Mouse (Mus musculus): ENCODE measurements around the gene Zfp871. TPM values are rescaled to one million over a fixed set of nuclear protein-coding genes. Genes with fewer than 3 reads are reported as not detected.

The Zfp871 gene
- polyA plus RNA-seq, 1 experiment from 2014 or later = 10.1 TPM

GRCm38 (mm10) chr17:32787436-32788093 is 522 bp downstream of the Zfp871 start:
- Histone ChIP-seq H3K4me1 (replicated peaks) (peaks cover 22% of the 10 kb centered on the region), H3K27me3 (no peaks in the 10 kb centered on the region), H3K9me3 (replicated peaks) (no peaks in the 10 kb centered on the region), H3K4me3 (replicated peaks) (peak overlapping the region; percentile 89), H3K36me3 (peaks cover 36% of the 10 kb centered on the region), H3K27ac (peak overlapping the region; percentile 93), H3K9ac (peak overlapping the region; percentile 91), H3K4me2 (peak overlapping the region; percentile 75)
- DNase-seq (peak; percentile 68), ATAC-seq (ENCODE audit: low read depth) (peak; percentile 92)
- under 1% methylated on average over 31 of the region's 31 CpGs for WGBS (ENCODE audit: insufficient replicate concordance)

DNA sequence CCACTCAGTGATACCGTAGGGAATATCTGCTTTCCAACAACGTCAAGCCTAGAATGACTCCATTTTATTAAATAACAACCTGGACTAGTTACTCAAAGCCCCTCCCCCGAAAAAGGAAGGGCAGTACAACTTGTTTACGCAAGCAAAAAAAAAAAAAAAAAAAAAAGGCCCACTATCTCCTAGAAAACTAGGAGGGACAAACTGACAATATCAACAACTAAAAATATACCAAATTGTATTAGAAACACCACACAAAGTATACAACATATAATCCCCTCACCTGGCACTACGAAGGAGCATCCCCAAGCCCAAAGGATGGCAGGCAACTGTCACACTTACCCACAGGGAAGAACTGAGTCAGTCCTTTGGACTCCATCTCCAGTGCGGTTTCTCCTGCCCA is 1.1 kb downstream of the Zfp871 start:
- WGBS (ENCODE audit: insufficient replicate concordance) = 45% methylated on average over 6 of the region's 6 CpGs
- Histone ChIP-seq H3K4me1 (replicated peaks) (peaks cover 22% of the 10 kb centered on the region), H3K27me3 (no peaks in the 10 kb centered on the region), H3K4me2 (peak overlapping the region; percentile 75), H3K9me3 (replicated peaks) (no peaks in the 10 kb centered on the region), H3K9ac (peak overlapping the region; percentile 91), H3K36me3 (peaks cover 36% of the 10 kb centered on the region), H3K27ac (peak overlapping the region; percentile 93), H3K4me3 (replicated peaks) (peak overlapping the region; percentile 89)
- no peak for DNase-seq
- no peak for ATAC-seq (ENCODE audit: low read depth)

DNA sequence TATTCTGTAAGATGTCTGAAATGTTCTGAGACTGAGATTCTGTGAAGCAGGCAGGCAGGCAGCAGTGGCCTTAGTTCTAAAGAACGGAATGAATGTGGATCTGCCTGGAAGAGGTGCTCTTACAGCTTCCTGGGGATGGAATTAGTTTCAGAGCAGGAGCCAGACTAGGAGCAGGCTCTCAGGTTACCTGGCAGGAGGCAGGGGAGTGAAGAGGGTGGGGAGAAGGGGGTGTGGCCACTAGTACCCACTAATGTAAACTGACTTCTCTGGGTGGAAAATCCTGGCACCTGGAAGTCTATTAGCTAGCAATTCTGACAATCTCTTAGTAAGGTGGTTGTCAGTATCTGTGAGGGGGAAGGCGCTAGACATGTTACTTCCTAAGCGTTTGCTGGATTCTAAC is 2.4 kb downstream of the Zfp871 start:
- WGBS (ENCODE audit: insufficient replicate concordance) = 92% methylated on average over 3 of the region's 3 CpGs
- no peak for ATAC-seq (ENCODE audit: low read depth)
- H3K27me3 ChIP-seq = no peaks in the 10 kb centered on the region
- peak overlapping the region; percentile 18; the same call in 1 of the 2 replicates for H3K4me2 ChIP-seq
- no peak overlapping the region for H3K27ac ChIP-seq
- no peak overlapping the region for H3K9ac ChIP-seq
- peaks cover 38% of the 10 kb centered on the region for H3K36me3 ChIP-seq
- H3K9me3 ChIP-seq (replicated peaks) = no peaks in the 10 kb centered on the region
- H3K4me1 ChIP-seq (replicated peaks) = peaks cover 22% of the 10 kb centered on the region
- no peak overlapping the region for H3K4me3 ChIP-seq (replicated peaks)
- no peak for DNase-seq

GRCm38 (mm10) chr17:32777564-32777963 is 10.5 kb downstream of the Zfp871 start:
- no peaks in the 10 kb centered on the region for H3K27me3 ChIP-seq
- H3K9me3 ChIP-seq (replicated peaks) = no peaks in the 10 kb centered on the region
- 93% methylated on average over 3 of the region's 3 CpGs for WGBS (ENCODE audit: insufficient replicate concordance)
- peaks cover 76% of the 10 kb centered on the region for H3K36me3 ChIP-seq
- no peak overlapping the region for H3K9ac ChIP-seq
- ATAC-seq (ENCODE audit: low read depth) (no peak), DNase-seq (no peak)
- no peak overlapping the region for H3K4me3 ChIP-seq (replicated peaks)
- H3K4me1 ChIP-seq (replicated peaks) = peaks cover 7% of the 10 kb centered on the region; the same call in 1 of the 2 replicates
- no peak overlapping the region for H3K27ac ChIP-seq
- H3K4me2 ChIP-seq = no peak overlapping the region

DNA sequence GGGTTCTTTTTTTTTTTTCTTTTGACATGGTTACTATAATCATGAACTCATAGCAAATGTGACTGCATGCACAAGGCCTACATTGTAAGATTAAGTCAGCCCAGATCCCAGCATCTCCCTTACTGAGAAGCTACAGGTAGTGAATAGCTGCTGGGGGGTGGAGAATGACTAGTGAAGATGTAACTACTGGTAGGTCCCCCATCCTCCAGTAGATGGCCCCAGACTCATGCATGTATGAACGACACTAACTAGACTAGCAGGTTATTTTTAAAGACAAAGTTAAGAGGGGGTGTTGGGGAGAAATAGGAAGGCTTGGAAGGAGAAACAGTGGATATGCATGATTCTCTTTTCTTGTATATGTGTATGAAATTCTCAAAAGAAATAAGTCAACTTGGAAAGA is 16.9 kb downstream of the Zfp871 start:
- Histone ChIP-seq H3K4me1 (replicated peaks) (no peaks in the 10 kb centered on the region), H3K9ac (no peak overlapping the region), H3K9me3 (replicated peaks) (no peaks in the 10 kb centered on the region), H3K4me2 (no peak overlapping the region), H3K27ac (no peak overlapping the region), H3K27me3 (no peaks in the 10 kb centered on the region), H3K36me3 (peaks cover 93% of the 10 kb centered on the region), H3K4me3 (replicated peaks) (no peak overlapping the region)
- ATAC-seq (ENCODE audit: low read depth) (no peak), DNase-seq (no peak)
- 76% methylated on average over 1 of the region's 1 CpGs for WGBS (ENCODE audit: insufficient replicate concordance)

GRCm38 (mm10) chr17:32766422-32766821 is 21.7 kb downstream of the Zfp871 start:
- ATAC-seq (ENCODE audit: low read depth) = no peak
- no peak for DNase-seq
- no peak overlapping the region for H3K4me3 ChIP-seq (replicated peaks)
- H3K27ac ChIP-seq = no peak overlapping the region
- H3K4me1 ChIP-seq (replicated peaks) = no peaks in the 10 kb centered on the region
- no peak overlapping the region for H3K9ac ChIP-seq
- WGBS (ENCODE audit: insufficient replicate concordance) = 94% methylated on average over 2 of the region's 2 CpGs
- peaks cover 74% of the 10 kb centered on the region for H3K36me3 ChIP-seq
- H3K27me3 ChIP-seq = no peaks in the 10 kb centered on the region
- H3K9me3 ChIP-seq (replicated peaks) = no peaks in the 10 kb centered on the region
- no peak overlapping the region for H3K4me2 ChIP-seq

DNA sequence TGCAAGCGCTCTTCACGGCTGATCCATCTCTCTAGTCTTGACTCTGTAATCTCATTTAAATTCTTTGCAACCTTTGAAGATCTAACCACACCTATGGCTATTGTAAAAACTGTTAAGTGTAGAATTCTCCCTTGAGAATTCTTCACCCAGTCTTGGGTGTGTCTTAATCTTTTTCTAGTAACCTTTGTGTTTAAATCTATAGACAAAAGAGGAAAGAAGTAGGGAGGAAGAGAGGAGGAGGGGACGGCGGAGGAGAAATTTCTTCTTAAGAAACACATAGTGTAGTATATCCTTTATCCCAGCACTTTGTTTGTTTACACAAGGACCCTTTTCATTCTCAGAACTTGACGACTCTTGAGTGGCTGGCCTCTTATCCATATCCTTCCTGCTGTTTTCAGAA is 30.8 kb downstream of the Zfp871 start:
- no peak overlapping the region for H3K27ac ChIP-seq
- no peak for DNase-seq
- no peak for ATAC-seq (ENCODE audit: low read depth)
- no peaks in the 10 kb centered on the region for H3K9me3 ChIP-seq (replicated peaks)
- 0 out of 2 replicates have a peak, but pooled peaks cover 4% of the 10 kb centered on the region for H3K4me1 ChIP-seq (replicated peaks)
- no peak overlapping the region for H3K9ac ChIP-seq
- 49% methylated on average over 5 of the region's 5 CpGs for WGBS (ENCODE audit: insufficient replicate concordance)
- no peaks in the 10 kb centered on the region for H3K36me3 ChIP-seq
- no peaks in the 10 kb centered on the region for H3K27me3 ChIP-seq
- H3K4me2 ChIP-seq = no peak overlapping the region
- H3K4me3 ChIP-seq (replicated peaks) = no peak overlapping the region

DNA sequence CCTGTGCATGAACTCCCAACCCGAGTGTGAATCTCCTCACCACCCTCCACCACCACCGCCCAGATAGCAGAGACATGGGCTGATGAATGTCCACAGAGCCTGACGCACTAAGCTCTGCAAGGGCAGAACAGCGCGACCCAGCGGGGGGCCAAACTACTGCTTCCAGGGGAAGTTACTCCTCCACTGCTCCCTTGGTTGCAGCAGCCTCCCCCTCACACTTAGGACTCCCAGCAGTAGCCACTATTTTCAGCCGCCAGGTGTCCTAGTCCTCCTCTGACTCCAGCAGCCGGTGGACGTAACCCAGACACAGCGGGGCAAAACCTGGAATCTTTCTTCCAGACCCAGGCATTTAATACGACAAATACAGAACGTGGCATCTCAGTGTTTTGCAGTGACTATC is 34.5 kb downstream of the Zfp871 start:
- H3K27ac ChIP-seq = no peak overlapping the region
- ATAC-seq (ENCODE audit: low read depth) (no peak), DNase-seq (no peak)
- H3K9ac ChIP-seq = no peak overlapping the region
- H3K4me1 ChIP-seq (replicated peaks) = 0 out of 2 replicates have a peak, but pooled peaks cover 4% of the 10 kb centered on the region
- 21% methylated on average over 12 of the region's 12 CpGs for WGBS (ENCODE audit: insufficient replicate concordance)
- no peaks in the 10 kb centered on the region for H3K27me3 ChIP-seq
- H3K4me3 ChIP-seq (replicated peaks) = no peak overlapping the region
- H3K36me3 ChIP-seq = no peaks in the 10 kb centered on the region
- no peaks in the 10 kb centered on the region for H3K9me3 ChIP-seq (replicated peaks)
- no peak overlapping the region for H3K4me2 ChIP-seq

DNA sequence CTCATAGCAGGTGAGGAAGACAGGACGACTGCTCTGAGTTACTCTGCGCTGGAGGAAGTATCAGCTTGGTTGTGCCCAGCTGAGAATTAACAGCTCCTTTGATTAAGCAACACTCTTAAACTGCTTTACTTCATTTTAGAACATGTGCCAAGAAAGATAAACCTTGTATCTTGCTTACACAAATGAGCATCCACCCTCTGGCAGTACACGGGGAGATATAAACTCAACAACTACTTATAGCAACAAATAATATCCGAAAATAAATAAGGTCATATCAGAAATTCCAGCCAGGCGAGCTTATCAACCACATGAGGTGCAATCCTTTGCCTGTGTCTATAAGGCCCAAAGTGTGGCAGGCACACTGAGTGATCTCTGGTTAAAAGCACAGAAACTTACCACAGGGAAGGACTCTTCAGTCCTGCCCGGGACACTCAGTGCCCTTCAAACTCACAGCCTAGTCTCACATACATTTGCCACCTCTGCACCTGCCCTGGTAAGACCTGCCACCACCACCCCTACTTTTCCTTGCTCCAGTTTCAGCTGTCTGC is 35.2 kb downstream of the Zfp871 start:
- Histone ChIP-seq H3K27ac (no peak overlapping the region), H3K27me3 (no peaks in the 10 kb centered on the region), H3K4me1 (replicated peaks) (0 out of 2 replicates have a peak, but pooled peaks cover 4% of the 10 kb centered on the region), H3K36me3 (no peaks in the 10 kb centered on the region), H3K9ac (no peak overlapping the region), H3K4me3 (replicated peaks) (no peak overlapping the region), H3K9me3 (replicated peaks) (no peaks in the 10 kb centered on the region), H3K4me2 (no peak overlapping the region)
- ATAC-seq (ENCODE audit: low read depth) (peak; percentile 31; the same call in 1 of the 2 replicates), DNase-seq (no peak)
- 36% methylated on average over 6 of the region's 6 CpGs for WGBS (ENCODE audit: insufficient replicate concordance)

DNA sequence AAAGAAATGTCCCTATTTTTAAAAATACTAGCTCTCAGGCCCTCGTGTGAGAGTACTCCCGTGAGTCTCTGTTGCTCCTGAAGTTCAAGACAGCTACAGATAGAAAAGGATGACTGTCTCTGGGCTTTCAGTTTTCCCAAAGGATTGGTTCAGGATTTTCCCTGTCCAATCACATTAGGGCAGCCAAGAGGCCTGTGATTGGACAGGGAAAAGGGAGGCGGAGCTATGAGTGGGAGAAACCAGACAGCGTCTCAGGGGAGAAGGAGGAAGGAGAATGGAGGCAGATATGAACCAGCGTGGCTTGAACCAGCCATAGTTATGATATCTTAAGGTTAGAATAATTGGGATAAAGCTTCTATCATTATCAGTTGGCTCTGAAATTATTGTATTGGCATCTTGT is 37.5 kb downstream of the Zfp871 start:
- Histone ChIP-seq H3K4me2 (no peak overlapping the region), H3K27ac (no peak overlapping the region), H3K4me1 (replicated peaks) (0 out of 2 replicates have a peak, but pooled peaks cover 4% of the 10 kb centered on the region), H3K4me3 (replicated peaks) (no peak overlapping the region), H3K27me3 (no peaks in the 10 kb centered on the region), H3K36me3 (no peaks in the 10 kb centered on the region), H3K9me3 (replicated peaks) (no peaks in the 10 kb centered on the region), H3K9ac (no peak overlapping the region)
- WGBS (ENCODE audit: insufficient replicate concordance) = 37% methylated on average over 5 of the region's 5 CpGs
- DNase-seq = no peak
- ATAC-seq (ENCODE audit: low read depth) = no peak

- Histone ChIP-seq H3K4me2 (no peak overlapping the region), H3K27ac (no peak overlapping the region), H3K4me1 (replicated peaks) (no peaks in the 10 kb centered on the region), H3K36me3 (no peaks in the 10 kb centered on the region), H3K27me3 (no peaks in the 10 kb centered on the region), H3K9me3 (replicated peaks) (no peaks in the 10 kb centered on the region), H3K9ac (no peak overlapping the region), H3K4me3 (replicated peaks) (no peak overlapping the region)
- DNase-seq (no peak), ATAC-seq (ENCODE audit: low read depth) (no peak)
- WGBS (ENCODE audit: insufficient replicate concordance) = 58% methylated on average over 1 of the region's 1 CpGs
These were observed 47.0 kb downstream of the Zfp871 start for GRCm38 (mm10) chr17:32741057-32741456.

DNA sequence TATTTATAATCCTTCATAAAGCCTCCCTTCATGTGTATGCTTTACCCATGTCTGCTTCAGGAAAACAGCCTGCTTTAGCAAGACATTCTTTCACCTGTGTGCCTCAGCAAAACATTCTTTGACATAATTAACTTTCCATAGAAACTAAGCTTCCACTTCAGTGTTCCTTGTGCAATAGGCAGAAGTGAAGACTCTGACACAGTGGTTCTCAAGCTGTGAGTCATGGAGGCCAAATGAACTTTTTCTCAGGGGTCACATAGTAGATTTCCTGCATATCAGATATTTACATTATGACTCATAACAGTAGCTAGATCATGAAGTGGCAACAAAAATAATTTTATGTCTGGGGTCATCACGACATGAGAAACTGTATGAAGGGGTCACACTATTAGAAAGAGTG is 49.7 kb downstream of the Zfp871 start:
- no peak for ATAC-seq (ENCODE audit: low read depth)
- no peak overlapping the region for H3K4me3 ChIP-seq (replicated peaks)
- WGBS (ENCODE audit: insufficient replicate concordance) = 67% methylated on average over 1 of the region's 1 CpGs

More for the DNA sequence above, 49.7 kb downstream of the Zfp871 start:
- Histone ChIP-seq H3K9ac (no peak overlapping the region), H3K4me1 (replicated peaks) (no peaks in the 10 kb centered on the region), H3K27ac (no peak overlapping the region), H3K27me3 (no peaks in the 10 kb centered on the region), H3K36me3 (no peaks in the 10 kb centered on the region), H3K4me2 (no peak overlapping the region), H3K9me3 (replicated peaks) (no peaks in the 10 kb centered on the region)
- no peak for DNase-seq

Data from liver, embryonic 13.5 days (tissue).